Comparison of ENCODE assay signal across 19 mouse cellular contexts in genomic region chr7:38242417-38242816, GRCm38 (mm10).
"Had no signal": no experiment of that assay in that cellular context is flagged by ENCODE, and none has a peak within 500 bp of the region (broad histone marks: within the 10 kb centered on the region; RNA-seq: fewer than 3 reads in every experiment).

No protein-coding gene starts in this region.

- H3K27me3 ChIP-seq: midbrain, embryonic 12.5 days; neural tube, embryonic 13.5 days; neural tube, embryonic 15.5 days had no signal

- H3K4me1 ChIP-seq: midbrain, embryonic 10.5 days; midbrain, embryonic 12.5 days; neural tube, embryonic 13.5 days; neural tube, embryonic 15.5 days had no signal

- H3K36me3 ChIP-seq: midbrain, embryonic 10.5 days; midbrain, embryonic 12.5 days; neural tube, embryonic 13.5 days; neural tube, embryonic 15.5 days had no signal

- ATAC-seq: midbrain, embryonic 16.5 days had no signal

- H3K27ac ChIP-seq: midbrain, embryonic 10.5 days; midbrain, embryonic 12.5 days; neural tube, embryonic 13.5 days; neural tube, embryonic 15.5 days had no signal

- H3K4me2 ChIP-seq: lung, embryonic 14.5 days; midbrain, embryonic 12.5 days; neural tube, embryonic 13.5 days; neural tube, embryonic 15.5 days had no signal

- H3K4me3 ChIP-seq: midbrain, embryonic 10.5 days; midbrain, embryonic 12.5 days; myocyte; neural tube, embryonic 13.5 days; neural tube, embryonic 15.5 days had no signal

- H3K9me3 ChIP-seq: midbrain, embryonic 10.5 days; midbrain, embryonic 12.5 days; neural tube, embryonic 13.5 days; neural tube, embryonic 15.5 days had no signal

- H3K9ac ChIP-seq: lung, embryonic 14.5 days; midbrain, embryonic 12.5 days; neural tube, embryonic 13.5 days; neural tube, embryonic 15.5 days had no signal

- DNase-seq: lung, adult 18-20 months; lung, embryonic 14.5 days; lung, postnatal 10 days; lung, postnatal 4 days; midbrain, embryonic 14.5 days; retina, postnatal 1 day; right cerebral cortex, adult 18-20 months; right cerebral cortex, postnatal 25 days; right cerebral cortex, postnatal 4 days; spleen, adult 18-20 months; thymus, adult 18-20 months; thymus, postnatal 14 days; thymus, postnatal 36 days had no signal
